Mouse (Mus musculus) lung, postnatal 25 days (tissue): Measurements from ENCODE around the gene Wdr81.

Experiments
- DNase-seq: peaks from one replicate; pipeline ENCODE4 v3.0.0; 2022; ENCODE audit warnings: low spot score

The Wdr81 gene

DNA sequence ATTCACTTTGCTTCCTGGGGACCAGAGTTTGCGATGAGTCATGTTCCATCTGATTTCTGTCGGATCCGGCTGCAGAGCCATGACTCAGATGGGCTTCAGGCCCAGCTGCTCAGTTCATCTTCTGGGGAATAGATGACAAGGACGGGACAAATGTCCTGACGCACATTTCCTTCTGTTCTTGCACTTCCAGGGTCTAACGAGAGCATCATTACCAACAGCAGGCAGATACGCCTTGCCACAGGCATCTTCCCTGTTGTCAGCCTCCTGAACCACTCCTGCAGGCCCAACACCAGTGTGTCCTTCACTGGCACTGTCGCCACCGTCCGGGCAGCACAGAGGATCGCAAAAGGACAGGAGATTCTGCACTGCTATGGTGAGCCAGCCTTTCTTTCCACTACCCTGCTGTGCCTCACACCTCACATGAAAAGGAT lies 55.1 kb downstream of the Wdr81 start:
- no peak for DNase-seq

DNA sequence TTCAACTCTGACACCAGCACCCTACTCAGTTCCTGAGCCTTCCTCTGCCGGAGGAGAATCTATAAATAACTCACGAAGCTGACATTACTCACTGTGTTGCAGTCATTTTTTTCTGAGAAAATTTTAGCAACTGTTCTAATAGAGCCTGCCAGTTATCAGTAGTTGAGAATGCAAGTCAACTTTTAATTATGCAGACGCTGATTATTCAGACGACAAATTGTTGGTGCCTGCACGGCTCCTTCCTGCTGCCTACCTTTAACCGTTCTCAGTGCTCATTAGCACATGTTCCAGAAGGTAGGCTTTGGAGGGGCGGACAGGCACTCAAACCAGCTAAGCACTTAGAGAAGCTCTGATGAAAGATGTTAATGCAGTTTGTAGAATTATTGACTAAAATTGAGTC lies 57.1 kb downstream of the Wdr81 start:
- no peak for DNase-seq

DNA sequence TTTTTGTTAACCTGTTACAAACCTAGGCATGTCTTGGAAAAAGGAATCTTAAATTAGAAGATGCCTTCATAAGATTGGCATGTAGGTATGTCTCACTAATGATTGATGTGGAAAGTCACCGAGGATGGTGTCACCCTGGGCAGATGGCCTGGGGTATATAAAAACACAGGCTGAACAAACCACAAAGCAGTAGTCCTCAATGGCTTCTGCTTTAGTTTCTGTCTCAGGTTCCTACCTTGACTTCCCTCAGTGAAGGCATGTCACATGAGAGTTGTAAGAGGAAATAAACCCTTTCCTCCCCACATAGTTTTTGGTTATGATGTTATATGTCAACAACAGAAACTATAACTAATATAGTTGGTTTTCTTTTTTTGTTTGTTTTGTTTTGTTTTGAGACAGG lies 58.9 kb downstream of the Wdr81 start:
- DNase-seq: no peak
